Mouse (Mus musculus): ENCODE data around the gene Glis3. TPM values are rescaled to one million over a fixed set of nuclear protein-coding genes. Genes with fewer than 3 reads are reported as not detected.

The Glis3 gene
- polyA plus RNA-seq, 1 experiment from 2014 or later: 2.9 TPM

GRCm38 (mm10) chr19:28380691-28381262, 299.1 kb downstream of the Glis3 start:
- 54% methylated on average over 9 of the region's 9 CpGs for WGBS
- peak; percentile 12 for DNase-seq (ENCODE audit: low spot score)
- Histone ChIP-seq H3K9ac (ENCODE audit: low read depth, low read length) (no peak overlapping the region), H3K4me2 (replicated peaks; ENCODE audit: low read depth, low read length) (no peak overlapping the region), H3K4me3 (ENCODE audit: low read depth, low read length) (no peak overlapping the region), H3K27ac (ENCODE audit: low read depth, low read length) (no peak overlapping the region), H3K4me1 (replicated peaks; ENCODE audit: control insufficient read depth, insufficient read depth, low read length) (no peaks in the 10 kb centered on the region; the same call in 1 of the 2 replicates), H3K9me3 (ENCODE audit: control insufficient read depth, low read length) (no peaks in the 10 kb centered on the region), H3K27me3 (ENCODE audit: control insufficient read depth, insufficient read depth, low read length) (no peaks in the 10 kb centered on the region), H3K36me3 (ENCODE audit: control insufficient read depth, insufficient read depth, low read length) (no peaks in the 10 kb centered on the region)
- no peak for ATAC-seq (ENCODE audit: low FRiP score)

DNA sequence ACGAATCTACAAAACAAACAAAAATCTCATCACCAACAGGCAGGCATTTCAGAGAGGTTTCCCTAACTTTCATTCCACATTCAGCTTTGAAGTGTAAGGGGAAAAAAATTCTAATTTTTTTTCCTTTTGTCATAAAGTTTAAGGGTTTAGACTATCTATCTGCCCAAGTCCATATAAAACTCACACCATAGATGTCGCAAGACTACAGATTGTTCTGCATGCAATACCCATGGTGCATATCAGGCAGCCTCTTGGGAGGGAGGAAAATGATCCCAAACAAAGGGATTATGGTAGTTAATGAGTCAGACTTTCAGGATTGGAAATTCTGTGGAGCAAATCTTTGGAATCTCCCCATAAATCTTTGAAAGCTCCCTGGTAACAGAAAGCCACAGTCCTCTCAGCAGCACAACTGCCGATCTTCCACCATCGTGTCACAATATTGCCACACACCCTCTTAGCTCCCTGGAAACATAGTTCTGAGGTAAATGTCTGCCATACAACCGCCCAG, 302.0 kb downstream of the Glis3 start:
- 90% methylated on average over 5 of the region's 5 CpGs for WGBS
- Histone ChIP-seq H3K9me3 (ENCODE audit: control insufficient read depth, low read length) (no peaks in the 10 kb centered on the region), H3K4me2 (replicated peaks; ENCODE audit: low read depth, low read length) (no peak overlapping the region), H3K9ac (ENCODE audit: low read depth, low read length) (no peak overlapping the region), H3K27me3 (ENCODE audit: control insufficient read depth, insufficient read depth, low read length) (no peaks in the 10 kb centered on the region), H3K27ac (ENCODE audit: low read depth, low read length) (no peak overlapping the region), H3K4me3 (ENCODE audit: low read depth, low read length) (no peak overlapping the region), H3K4me1 (replicated peaks; ENCODE audit: control insufficient read depth, insufficient read depth, low read length) (no peaks in the 10 kb centered on the region; the same call in 1 of the 2 replicates), H3K36me3 (ENCODE audit: control insufficient read depth, insufficient read depth, low read length) (no peaks in the 10 kb centered on the region)
- ATAC-seq (ENCODE audit: low FRiP score) (no peak), DNase-seq (ENCODE audit: low spot score) (no peak)

DNA sequence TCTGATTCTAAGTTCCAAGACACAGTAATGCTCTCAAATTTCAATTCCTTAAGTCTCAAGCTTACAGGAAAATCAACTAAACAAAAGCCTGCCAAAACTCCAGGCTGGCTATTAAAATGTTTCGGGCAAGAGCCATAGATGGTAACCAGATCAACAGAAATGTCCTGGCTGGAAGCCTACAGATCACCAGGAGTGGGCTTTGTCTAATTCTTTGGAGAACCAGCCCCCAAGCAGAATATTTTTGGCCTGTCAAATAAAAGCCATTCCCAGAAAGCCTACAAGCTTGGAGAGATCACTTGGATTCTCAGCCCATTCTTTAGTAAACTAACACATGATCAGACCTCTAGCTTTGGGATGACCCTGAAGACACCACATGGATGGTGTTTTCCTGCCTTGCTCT, 303.5 kb downstream of the Glis3 start:
- DNase-seq (ENCODE audit: low spot score): no peak
- ATAC-seq (ENCODE audit: low FRiP score): no peak
- no peak overlapping the region for H3K4me3 ChIP-seq (ENCODE audit: low read depth, low read length)
- H3K27me3 ChIP-seq (ENCODE audit: control insufficient read depth, insufficient read depth, low read length): no peaks in the 10 kb centered on the region
- no peak overlapping the region for H3K27ac ChIP-seq (ENCODE audit: low read depth, low read length)
- 89% methylated on average over 1 of the region's 1 CpGs for WGBS
- no peak overlapping the region for H3K4me2 ChIP-seq (replicated peaks; ENCODE audit: low read depth, low read length)
- no peak overlapping the region for H3K9ac ChIP-seq (ENCODE audit: low read depth, low read length)
- no peaks in the 10 kb centered on the region for H3K36me3 ChIP-seq (ENCODE audit: control insufficient read depth, insufficient read depth, low read length)
- no peaks in the 10 kb centered on the region for H3K9me3 ChIP-seq (ENCODE audit: control insufficient read depth, low read length)
- no peaks in the 10 kb centered on the region; the same call in 1 of the 2 replicates for H3K4me1 ChIP-seq (replicated peaks; ENCODE audit: control insufficient read depth, insufficient read depth, low read length)

DNA sequence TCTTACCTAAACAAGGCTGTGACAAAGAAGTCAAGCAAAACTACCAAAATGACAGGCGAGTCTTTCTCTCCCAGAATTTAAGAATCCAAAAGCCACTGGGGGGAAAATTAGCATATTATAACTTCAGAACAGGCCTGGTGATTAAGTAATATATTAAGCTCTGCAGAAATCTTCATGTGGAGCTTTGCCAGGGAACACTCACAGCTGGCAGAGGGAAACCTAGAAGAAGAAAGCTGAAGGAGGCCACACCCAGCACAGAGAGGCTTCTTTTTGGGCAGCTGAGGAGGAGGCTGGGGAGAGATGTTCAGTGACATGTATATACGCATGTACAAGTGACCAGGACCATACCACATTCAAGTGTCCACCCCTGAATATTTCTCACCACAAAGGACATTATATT, 304.1 kb downstream of the Glis3 start:
- ATAC-seq (ENCODE audit: low FRiP score): no peak
- Histone ChIP-seq H3K27me3 (ENCODE audit: control insufficient read depth, insufficient read depth, low read length) (no peaks in the 10 kb centered on the region), H3K4me3 (ENCODE audit: low read depth, low read length) (no peak overlapping the region)

GRCm38 (mm10) chr19:28374524-28374923, 305.4 kb downstream of the Glis3 start:
- no peaks in the 10 kb centered on the region for H3K36me3 ChIP-seq (ENCODE audit: control insufficient read depth, insufficient read depth, low read length)
- H3K9me3 ChIP-seq (ENCODE audit: control insufficient read depth, low read length): no peaks in the 10 kb centered on the region
- no peaks in the 10 kb centered on the region; the same call in 1 of the 2 replicates for H3K4me1 ChIP-seq (replicated peaks; ENCODE audit: control insufficient read depth, insufficient read depth, low read length)
- no peaks in the 10 kb centered on the region for H3K27me3 ChIP-seq (ENCODE audit: control insufficient read depth, insufficient read depth, low read length)
- DNase-seq (ENCODE audit: low spot score) (no peak), ATAC-seq (ENCODE audit: low FRiP score) (no peak)
- WGBS: 55% methylated on average over 2 of the region's 2 CpGs
- no peak overlapping the region for H3K4me2 ChIP-seq (replicated peaks; ENCODE audit: low read depth, low read length)
- no peak overlapping the region for H3K27ac ChIP-seq (ENCODE audit: low read depth, low read length)
- H3K4me3 ChIP-seq (ENCODE audit: low read depth, low read length): no peak overlapping the region
- no peak overlapping the region for H3K9ac ChIP-seq (ENCODE audit: low read depth, low read length)

More for the DNA sequence above, 304.1 kb downstream of the Glis3 start:
- H3K36me3 ChIP-seq (ENCODE audit: control insufficient read depth, insufficient read depth, low read length): no peaks in the 10 kb centered on the region
- no peak for DNase-seq (ENCODE audit: low spot score)
- H3K4me2 ChIP-seq (replicated peaks; ENCODE audit: low read depth, low read length): no peak overlapping the region
- H3K4me1 ChIP-seq (replicated peaks; ENCODE audit: control insufficient read depth, insufficient read depth, low read length): no peaks in the 10 kb centered on the region; the same call in 1 of the 2 replicates
- no peak overlapping the region for H3K9ac ChIP-seq (ENCODE audit: low read depth, low read length)
- WGBS: 93% methylated on average over 2 of the region's 2 CpGs
- H3K9me3 ChIP-seq (ENCODE audit: control insufficient read depth, low read length): no peaks in the 10 kb centered on the region
- H3K27ac ChIP-seq (ENCODE audit: low read depth, low read length): no peak overlapping the region

DNA sequence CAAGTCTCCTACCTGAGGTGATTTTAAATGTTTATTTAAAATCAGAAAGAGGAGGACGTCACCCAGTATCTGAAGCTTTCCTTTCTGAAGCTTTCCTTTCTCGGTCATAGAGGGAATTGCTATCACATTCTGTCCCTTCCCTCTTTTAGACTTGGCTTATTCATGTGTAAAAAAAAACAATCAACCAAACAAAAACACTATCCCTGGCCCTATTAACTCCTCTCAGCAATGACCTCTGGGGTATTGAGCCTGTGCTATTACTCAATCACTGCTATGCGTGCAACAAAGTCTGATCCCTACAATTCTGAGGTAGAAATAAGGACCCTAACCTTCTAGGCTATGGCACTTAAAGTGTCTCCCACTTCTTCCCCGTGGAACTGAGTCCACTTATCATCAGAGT, 311.7 kb downstream of the Glis3 start:
- WGBS: 63% methylated on average over 4 of the region's 4 CpGs
- no peak overlapping the region for H3K4me2 ChIP-seq (replicated peaks; ENCODE audit: low read depth, low read length)
- H3K27me3 ChIP-seq (ENCODE audit: control insufficient read depth, insufficient read depth, low read length): no peaks in the 10 kb centered on the region
- no peak for DNase-seq (ENCODE audit: low spot score)
- no peak overlapping the region for H3K27ac ChIP-seq (ENCODE audit: low read depth, low read length)
- ATAC-seq (ENCODE audit: low FRiP score): no peak
- no peak overlapping the region for H3K9ac ChIP-seq (ENCODE audit: low read depth, low read length)
- no peaks in the 10 kb centered on the region for H3K4me1 ChIP-seq (replicated peaks; ENCODE audit: control insufficient read depth, insufficient read depth, low read length)
- no peak overlapping the region for H3K4me3 ChIP-seq (ENCODE audit: low read depth, low read length)
- H3K36me3 ChIP-seq (ENCODE audit: control insufficient read depth, insufficient read depth, low read length): no peaks in the 10 kb centered on the region
- no peaks in the 10 kb centered on the region for H3K9me3 ChIP-seq (ENCODE audit: control insufficient read depth, low read length)

- no peak overlapping the region for H3K4me3 ChIP-seq (ENCODE audit: low read depth, low read length)
- no peak overlapping the region for H3K9ac ChIP-seq (ENCODE audit: low read depth, low read length)
- no peak overlapping the region for H3K4me2 ChIP-seq (replicated peaks; ENCODE audit: low read depth, low read length)
- no peaks in the 10 kb centered on the region for H3K9me3 ChIP-seq (ENCODE audit: control insufficient read depth, low read length)
- 93% methylated on average over 6 of the region's 6 CpGs for WGBS
- H3K27ac ChIP-seq (ENCODE audit: low read depth, low read length): no peak overlapping the region
- H3K36me3 ChIP-seq (ENCODE audit: control insufficient read depth, insufficient read depth, low read length): no peaks in the 10 kb centered on the region
- ATAC-seq (ENCODE audit: low FRiP score): no peak
- no peaks in the 10 kb centered on the region for H3K4me1 ChIP-seq (replicated peaks; ENCODE audit: control insufficient read depth, insufficient read depth, low read length)
- DNase-seq (ENCODE audit: low spot score): no peak
- H3K27me3 ChIP-seq (ENCODE audit: control insufficient read depth, insufficient read depth, low read length): no peaks in the 10 kb centered on the region
Measured at GRCm38 (mm10) chr19:28367274-28367673, 312.6 kb downstream of the Glis3 start.

DNA sequence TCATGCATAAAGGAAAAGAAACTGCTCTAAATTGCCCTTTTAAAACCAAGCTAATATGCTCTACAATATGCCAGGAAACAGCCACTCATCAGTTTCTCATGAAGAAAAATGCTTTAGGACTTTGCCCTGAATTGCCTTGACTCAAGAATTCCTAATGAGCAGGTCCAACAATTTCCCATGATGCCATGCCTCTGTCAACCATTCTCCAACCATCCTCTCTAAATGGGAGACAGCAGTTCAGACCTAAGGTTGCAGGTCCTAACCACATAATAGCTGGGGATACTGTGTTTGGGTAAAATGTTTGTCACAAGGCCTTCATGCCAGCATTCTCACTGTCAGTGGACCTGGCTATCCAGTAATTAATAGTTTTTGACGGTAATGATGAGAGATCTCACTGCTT, 313.1 kb downstream of the Glis3 start:
- H3K9me3 ChIP-seq (ENCODE audit: control insufficient read depth, low read length): no peaks in the 10 kb centered on the region
- H3K9ac ChIP-seq (ENCODE audit: low read depth, low read length): no peak overlapping the region
- H3K36me3 ChIP-seq (ENCODE audit: control insufficient read depth, insufficient read depth, low read length): no peaks in the 10 kb centered on the region
- ATAC-seq (ENCODE audit: low FRiP score): no peak
- H3K4me1 ChIP-seq (replicated peaks; ENCODE audit: control insufficient read depth, insufficient read depth, low read length): no peaks in the 10 kb centered on the region
- H3K4me2 ChIP-seq (replicated peaks; ENCODE audit: low read depth, low read length): no peak overlapping the region
- no peak overlapping the region for H3K4me3 ChIP-seq (ENCODE audit: low read depth, low read length)
- 88% methylated on average over 1 of the region's 1 CpGs for WGBS
- no peak overlapping the region for H3K27ac ChIP-seq (ENCODE audit: low read depth, low read length)
- DNase-seq (ENCODE audit: low spot score): no peak
- H3K27me3 ChIP-seq (ENCODE audit: control insufficient read depth, insufficient read depth, low read length): no peaks in the 10 kb centered on the region

GRCm38 (mm10) chr19:28365897-28366296, 314.0 kb downstream of the Glis3 start:
- H3K9ac ChIP-seq (ENCODE audit: low read depth, low read length): no peak overlapping the region
- H3K36me3 ChIP-seq (ENCODE audit: control insufficient read depth, insufficient read depth, low read length): no peaks in the 10 kb centered on the region
- H3K27ac ChIP-seq (ENCODE audit: low read depth, low read length): no peak overlapping the region
- H3K4me2 ChIP-seq (replicated peaks; ENCODE audit: low read depth, low read length): no peak overlapping the region
- WGBS: 47% methylated on average over 7 of the region's 7 CpGs
- peak; percentile 47; the same call in 1 of the 2 replicates for ATAC-seq (ENCODE audit: low FRiP score)
- no peaks in the 10 kb centered on the region for H3K4me1 ChIP-seq (replicated peaks; ENCODE audit: control insufficient read depth, insufficient read depth, low read length)
- H3K27me3 ChIP-seq (ENCODE audit: control insufficient read depth, insufficient read depth, low read length): no peaks in the 10 kb centered on the region
- peak; percentile 65 for DNase-seq (ENCODE audit: low spot score)
- no peak overlapping the region for H3K4me3 ChIP-seq (ENCODE audit: low read depth, low read length)
- no peaks in the 10 kb centered on the region for H3K9me3 ChIP-seq (ENCODE audit: control insufficient read depth, low read length)

Data from hindbrain, embryonic 11.5 days (tissue).